Mouse (Mus musculus) gastrocnemius, adult 2 months (tissue): Measurements from ENCODE around the gene Hopx. TPM values are rescaled to one million over a fixed set of nuclear protein-coding genes. Genes with fewer than 3 reads are reported as not detected.
A peak's percentile ranks its signal among the peaks of the same experiment; 100 is the strongest.
"Not testable (repeated sequence)": the region's sequence is repeated elsewhere in the genome, so short reads cannot be mapped to it uniquely, and the experiment has no call there.

Source experiments
- DNase-seq: peaks from one replicate; pipeline ENCODE4 v3.0.0; 2022
- H3K27ac ChIP-seq: fragments of 200-600 bp; 2 replicates; pipeline ENCODE4 v1.8.1; 2022; ENCODE audit warnings: mild to moderate bottlenecking
- H3K4me3 ChIP-seq: fragments of 200-600 bp; 2 replicates; pipeline ENCODE4 v1.8.1; 2022; ENCODE audit warnings: mild to moderate bottlenecking, moderate library complexity
- CTCF ChIP-seq: fragments of 200-600 bp; IDR thresholded peaks from 2 replicates; pipeline ENCODE4 v1.8.1; 2022; ENCODE audit warnings: antibody characterized with exemption, mild to moderate bottlenecking, moderate library complexity
- intact Hi-C: fragments of 180-260 bp; cut with DNase I; formaldehyde crosslinking; loops from one replicate; pipeline ENCODE4 v1.15.1; 2025
- total RNA-seq, 2 experiments: library from RNA; stranded (reverse); gene quantifications; 2 replicates each; pipeline ENCODE4 v1.2.3; 2021

Hopx gene
- total RNA-seq, 2 experiments from 2014 or later: 2.2 to 5.4 TPM

DNA sequence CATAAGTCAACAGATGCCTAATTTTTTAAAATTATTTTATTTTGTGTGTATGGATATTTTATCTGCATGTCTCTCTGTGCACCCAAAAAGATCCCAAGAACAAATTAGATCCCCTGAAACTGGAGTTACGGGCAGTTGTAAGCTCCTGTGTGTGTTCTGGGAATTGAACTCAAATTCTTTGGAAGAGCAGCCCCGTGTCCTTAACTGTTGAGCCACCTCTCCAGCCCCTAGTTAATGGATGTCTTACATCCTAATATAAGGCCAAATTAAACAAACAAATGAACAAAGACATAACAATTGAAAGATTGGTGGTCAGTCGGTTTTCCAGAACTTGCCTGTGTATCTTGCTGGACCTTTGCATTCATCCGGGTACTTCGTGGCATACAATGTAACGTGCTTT lies 6.1 kb downstream of the Hopx start:
- Histone ChIP-seq H3K27ac (no peak overlapping the region), H3K4me3 (no peak overlapping the region)
- no peak for TF ChIP-seq CTCF
- intact Hi-C loops: no loop called here
- DNase-seq: no peak

DNA sequence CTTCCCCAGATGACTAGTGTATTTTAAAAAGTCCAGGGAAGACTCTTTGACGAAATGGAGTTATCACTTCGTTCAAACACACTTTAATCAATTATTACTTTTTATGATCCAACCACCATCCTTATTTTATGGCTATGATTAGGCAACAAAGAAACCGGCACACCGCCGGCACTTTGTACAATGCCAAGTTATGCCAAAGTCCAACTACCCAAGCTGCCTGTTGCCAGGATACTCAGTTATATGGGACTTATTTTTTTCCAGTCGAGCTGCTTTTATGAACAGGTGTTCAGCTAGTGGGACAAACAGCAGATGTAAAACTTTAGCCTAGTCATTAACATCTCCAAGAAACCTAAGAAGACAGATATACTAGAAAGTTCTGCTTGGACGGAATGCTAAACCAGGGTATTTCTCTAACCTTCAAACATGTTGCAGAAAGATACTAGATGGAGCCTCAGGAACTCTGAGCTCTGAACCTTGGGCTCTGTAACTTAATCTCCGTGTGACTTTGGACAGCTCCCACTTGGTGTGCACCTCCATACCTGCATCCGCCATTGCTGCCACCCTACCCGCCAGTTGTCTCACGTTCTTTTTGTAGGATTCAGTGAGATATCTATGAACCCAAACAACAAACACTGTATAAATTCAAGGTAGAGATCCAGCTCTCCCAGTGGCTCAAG lies 7.6 kb downstream of the Hopx start:
- intact Hi-C loops: no loop called here
- H3K4me3 ChIP-seq: no peak overlapping the region
- TF ChIP-seq CTCF: no peak
- no peak overlapping the region for H3K27ac ChIP-seq
- DNase-seq: no peak

DNA sequence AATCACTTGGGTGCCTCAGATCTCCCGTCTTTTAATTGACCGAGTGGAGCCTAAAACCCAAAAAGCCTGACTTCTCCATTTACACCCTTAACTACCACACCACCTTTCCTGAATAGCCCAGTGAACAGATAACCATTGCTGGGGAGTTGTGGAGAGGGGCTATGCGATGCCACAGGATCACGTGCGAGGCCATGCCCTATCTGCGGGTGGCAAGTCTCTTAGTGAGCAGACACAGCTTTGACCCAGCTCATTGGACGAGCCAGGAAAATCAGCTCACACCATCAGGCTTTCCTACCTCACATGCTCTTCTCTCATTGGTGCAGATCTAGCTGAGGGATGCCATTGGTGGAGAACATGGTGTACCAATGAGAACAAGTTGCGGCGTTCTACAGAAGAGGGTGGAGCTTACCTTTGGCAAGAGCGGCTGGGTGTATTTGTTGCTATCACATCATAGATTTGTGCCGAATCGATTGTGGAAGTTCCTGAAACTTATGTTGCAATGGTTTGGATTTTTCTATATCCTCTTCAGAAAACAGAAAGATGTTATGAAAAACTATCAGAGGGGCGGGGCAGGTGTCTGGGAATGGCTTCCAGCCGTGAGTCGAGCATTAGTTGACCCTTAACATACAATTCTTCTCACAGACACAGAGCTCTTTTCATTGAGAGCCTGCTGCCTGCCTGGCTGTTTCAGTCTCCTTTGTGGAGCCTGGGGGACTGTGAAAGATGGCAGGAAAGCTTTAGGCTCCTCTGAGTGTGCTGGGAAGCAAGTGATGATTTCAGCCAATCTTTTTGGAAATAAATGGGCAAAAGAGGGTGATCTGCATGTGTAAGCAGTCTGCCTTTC lies 12.2 kb downstream of the Hopx start:
- TF ChIP-seq CTCF: no peak
- H3K4me3 ChIP-seq: no peak overlapping the region
- no peak for DNase-seq
- H3K27ac ChIP-seq: no peak overlapping the region
- intact Hi-C loops: no loop called here

DNA sequence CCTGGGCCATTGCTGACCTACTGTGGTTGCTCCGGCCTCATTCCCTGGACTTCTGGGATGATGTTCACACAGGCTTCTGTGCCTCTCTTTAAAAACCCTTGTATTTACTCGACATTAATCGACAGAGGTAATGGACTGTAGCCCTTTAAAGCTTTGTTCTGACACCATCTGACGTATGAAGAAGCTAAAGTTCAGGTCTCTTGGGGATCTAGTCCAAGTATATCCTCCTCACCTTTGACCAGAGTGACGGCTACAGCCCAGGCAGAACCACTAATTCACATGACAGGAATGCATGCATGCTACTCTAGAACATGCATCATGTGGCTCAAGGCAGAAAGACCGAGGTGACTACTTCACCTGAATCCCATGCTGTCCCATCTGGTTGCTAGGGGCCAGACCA lies 14.2 kb downstream of the Hopx start:
- intact Hi-C loops: no loop called here
- DNase-seq: no peak
- Histone ChIP-seq H3K27ac (peak overlapping the region; percentile 56; the same call in 1 of the 2 replicates), H3K4me3 (no peak overlapping the region)
- TF ChIP-seq CTCF: no peak

DNA sequence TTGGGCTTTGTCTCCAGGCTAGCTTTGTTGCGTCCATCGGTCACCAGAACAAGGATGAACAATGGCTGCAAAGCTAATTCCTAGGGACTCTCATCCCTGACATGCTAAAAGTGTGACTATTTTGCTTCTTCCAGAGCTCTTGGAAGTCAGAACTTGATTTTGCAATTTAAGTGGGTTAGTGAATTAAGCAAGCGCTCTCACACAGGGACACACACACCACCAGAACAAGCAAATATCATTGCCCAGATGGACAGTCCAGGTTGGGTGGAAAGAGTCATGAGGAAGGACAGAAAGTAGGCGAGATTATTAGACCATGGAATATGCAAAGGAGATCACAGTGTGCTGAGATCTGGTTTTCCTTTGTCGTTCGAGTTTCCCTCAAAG lies 14.9 kb downstream of the Hopx start:
- Histone ChIP-seq H3K4me3 (no peak overlapping the region), H3K27ac (peak overlapping the region; percentile 56)
- intact Hi-C loops: no loop called here
- DNase-seq: no peak
- no peak for TF ChIP-seq CTCF

DNA sequence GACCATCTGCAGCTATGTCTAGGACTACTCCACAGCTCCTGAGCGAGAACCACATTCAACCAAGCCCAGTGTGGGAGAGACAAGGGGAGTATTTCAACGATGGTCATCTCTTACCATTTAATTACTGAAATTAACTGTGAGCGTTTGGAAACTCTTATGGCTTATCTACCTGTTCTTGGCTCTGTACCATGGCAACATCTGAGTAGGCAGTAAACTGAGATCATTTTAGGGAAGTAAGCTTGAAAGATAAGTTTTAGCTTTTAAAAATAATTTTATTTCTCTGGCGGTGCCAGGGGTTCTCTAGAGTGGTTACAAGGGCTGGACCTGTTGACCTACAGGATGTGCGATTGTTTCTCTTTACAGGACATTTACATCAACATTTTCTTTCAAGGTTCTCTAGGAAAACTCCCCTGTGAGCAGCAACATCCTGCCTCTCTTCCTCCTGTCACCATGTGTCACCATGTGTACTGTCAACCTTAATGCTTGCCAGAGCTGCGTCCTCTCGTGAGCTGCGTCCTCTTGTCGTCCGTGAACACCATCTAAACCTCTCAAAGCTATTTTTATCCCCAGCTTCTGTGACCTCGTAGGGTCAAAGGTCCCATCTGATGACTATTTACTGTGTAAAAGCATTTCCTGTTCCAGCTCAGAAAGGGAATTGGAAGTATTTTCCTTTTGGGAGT lies 15.5 kb downstream of the Hopx start:
- intact Hi-C loops: no loop called here
- DNase-seq: peak; percentile 25
- Histone ChIP-seq H3K27ac (peak overlapping the region; percentile 9; the same call in 1 of the 2 replicates), H3K4me3 (no peak overlapping the region)
- TF ChIP-seq CTCF: no peak

DNA sequence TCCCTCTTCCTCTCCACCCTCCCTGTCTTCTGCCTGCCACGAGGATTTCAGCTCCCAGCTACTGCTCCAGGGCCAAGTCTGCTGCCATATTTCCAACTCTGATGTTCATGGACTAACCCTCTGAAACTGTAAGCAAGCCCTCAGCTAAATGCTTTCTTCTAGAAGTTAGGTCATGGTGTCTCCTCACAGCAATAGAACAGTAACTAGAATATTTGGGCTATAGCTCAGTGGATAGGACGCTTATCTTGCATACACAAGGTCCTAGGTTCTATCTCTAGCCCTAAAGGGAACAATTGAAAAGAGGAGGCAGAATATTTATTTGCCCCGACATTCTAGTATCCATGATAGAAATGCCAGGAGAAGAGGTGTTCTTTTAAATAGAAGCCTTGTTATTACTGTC lies 16.0 kb downstream of the Hopx start:
- no peak for TF ChIP-seq CTCF
- DNase-seq: no peak
- intact Hi-C loops: no loop called here
- peak overlapping the region; percentile 9; the same call in 1 of the 2 replicates for H3K27ac ChIP-seq
- no peak overlapping the region for H3K4me3 ChIP-seq

DNA sequence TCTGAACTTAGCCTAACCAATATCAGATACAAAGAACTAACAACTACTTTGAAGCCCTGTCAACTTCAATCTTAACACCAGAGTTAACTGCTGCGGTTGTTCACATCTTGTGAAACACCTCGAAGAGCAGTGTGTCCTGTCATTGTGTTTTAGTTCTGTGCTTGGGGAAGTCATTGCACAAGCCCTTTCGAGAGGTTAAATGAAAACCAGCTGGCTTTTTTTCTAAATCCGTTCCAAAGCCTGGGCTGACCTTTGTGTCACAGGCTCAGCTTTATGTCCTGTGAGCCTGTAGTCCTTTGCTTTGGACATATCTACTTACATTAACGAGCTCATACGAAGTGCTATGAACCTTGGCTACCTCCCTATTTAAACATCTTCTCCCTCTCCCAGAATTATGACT lies 17.2 kb downstream of the Hopx start:
- DNase-seq: no peak
- no peak overlapping the region for H3K4me3 ChIP-seq
- no peak for TF ChIP-seq CTCF
- no peak overlapping the region for H3K27ac ChIP-seq
- intact Hi-C loops: no loop called here

DNA sequence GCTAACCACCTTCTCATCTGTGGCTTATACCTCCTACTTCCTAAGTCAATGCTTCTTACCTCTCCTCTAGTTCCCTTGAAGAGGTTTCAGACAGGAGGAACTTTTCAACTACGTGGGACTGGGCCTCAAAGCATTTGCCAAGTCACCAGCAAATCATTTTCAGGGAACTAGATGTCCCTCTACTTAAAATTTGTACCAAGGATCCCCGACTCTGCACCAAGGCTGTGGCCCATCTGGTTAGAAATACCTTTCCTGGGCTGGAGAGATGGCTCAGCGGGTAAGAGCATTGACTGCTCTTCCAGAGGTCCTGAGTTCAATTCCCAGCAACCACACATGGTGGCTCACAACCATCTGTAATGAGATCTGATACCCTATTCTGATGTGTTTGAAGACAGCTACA lies 18.7 kb downstream of the Hopx start:
- H3K27ac ChIP-seq, intact Hi-C loops, DNase-seq, H3K4me3 ChIP-seq: not testable (repeated sequence)

DNA sequence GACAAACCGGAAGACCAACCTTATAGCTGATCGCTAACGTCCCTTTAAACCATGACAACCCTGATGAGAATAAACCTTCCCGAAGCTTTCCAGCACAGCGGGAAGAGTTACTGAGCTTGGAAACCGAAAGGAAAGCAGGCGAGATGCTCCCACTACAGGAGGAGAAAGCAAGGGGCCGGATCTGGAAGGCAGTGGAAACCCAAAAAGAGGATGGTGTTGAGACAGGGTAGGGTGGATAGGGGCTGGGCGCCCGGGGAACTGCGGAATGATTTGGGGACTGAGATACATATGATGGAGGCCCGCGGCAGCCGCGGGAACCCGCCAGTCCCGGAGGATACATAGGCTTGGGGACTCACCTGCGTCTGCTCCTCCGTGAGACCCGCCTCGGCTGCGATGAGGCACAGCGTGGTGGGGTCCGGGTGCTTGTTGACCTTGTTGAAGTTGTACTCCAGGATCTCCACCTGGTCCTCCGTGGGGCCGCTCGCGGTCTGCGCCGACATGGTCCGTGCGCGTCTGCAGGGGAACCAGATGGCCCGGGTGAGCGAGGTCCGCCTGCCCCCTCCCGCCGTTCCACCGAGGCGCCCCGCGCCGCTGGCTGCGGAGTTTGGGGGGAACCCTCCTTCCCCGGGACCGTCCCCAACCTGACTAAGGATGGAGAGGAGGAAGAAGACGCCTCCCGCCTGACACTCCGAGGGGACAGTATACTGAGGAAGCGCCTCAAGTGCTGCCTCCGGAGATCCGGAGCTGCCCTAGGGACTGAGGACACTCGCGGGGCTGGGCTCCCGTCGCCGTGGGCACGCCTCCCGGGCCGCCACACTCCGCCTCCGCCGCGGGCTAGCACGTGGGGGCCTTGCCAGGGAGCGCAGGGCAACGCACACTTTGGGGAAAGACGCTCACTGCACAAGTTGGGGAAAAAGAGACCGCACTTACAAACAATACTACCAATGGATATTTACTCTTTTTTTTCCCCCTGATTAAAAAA lies 20.1 kb downstream of the Hopx start:
- peak; percentile 86 for DNase-seq
- intact Hi-C loops: loop anchor here (2.0 kb wide), 1 partner anchor 20 kb away; the partner anchor contains the start of gene Hopx
- no peak for TF ChIP-seq CTCF
- peak overlapping the region; percentile 80 for H3K27ac ChIP-seq
- H3K4me3 ChIP-seq: peak overlapping the region; percentile 84

DNA sequence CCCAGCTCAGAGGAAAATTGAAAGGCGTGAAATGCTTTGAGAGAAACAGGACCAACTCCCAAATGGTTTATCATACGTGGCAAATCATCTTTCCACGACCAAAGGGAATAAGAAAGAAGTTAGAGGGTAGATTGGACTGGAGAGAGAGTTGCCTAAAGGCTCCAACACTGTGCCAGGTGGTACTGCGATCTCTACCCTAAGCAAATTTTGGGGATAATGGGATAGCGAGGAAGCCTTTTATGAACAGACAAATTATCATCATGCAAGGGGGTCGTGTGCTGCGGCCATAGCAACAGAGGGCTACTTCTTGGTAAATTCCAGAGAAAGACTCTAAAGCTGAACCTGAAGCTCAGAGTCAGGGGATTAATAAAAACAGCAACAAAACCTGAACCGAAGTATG lies 21.0 kb downstream of the Hopx start:
- TF ChIP-seq CTCF: no peak
- Histone ChIP-seq H3K4me3 (peak overlapping the region; percentile 84), H3K27ac (peak overlapping the region; percentile 58)
- intact Hi-C loops: loop anchor here (2.0 kb wide), 1 partner anchor 21 kb away; the partner anchor contains the start of gene Hopx
- no peak for DNase-seq

DNA sequence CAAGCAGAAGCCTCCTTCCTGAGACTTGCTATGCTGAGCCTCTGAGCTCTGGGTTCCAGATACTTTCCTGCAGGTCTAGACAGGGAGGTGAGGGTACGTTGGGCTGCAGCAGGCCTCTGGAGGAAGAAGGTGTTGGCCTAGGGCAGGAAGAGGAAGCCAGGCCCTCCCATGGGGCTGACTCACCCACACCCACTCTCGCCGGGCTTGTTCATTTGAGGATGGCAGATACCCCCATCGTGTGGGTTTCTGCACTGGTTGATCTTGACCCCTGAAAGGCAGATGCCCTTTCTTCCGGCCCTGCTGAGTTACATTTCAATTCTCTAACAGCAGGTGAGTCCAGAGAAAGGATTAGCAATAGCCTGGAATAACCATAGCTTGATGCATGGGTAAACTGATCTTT lies 22.4 kb downstream of the Hopx start:
- Histone ChIP-seq H3K27ac (0 out of 2 replicates have a peak overlapping the region, but pooled peaks have one; percentile 0), H3K4me3 (peak overlapping the region; percentile 43)
- intact Hi-C loops: no loop called here
- no peak for DNase-seq
- no peak for TF ChIP-seq CTCF
